Mouse (Mus musculus): Measurements from ENCODE around the gene Aip.
"Not testable (repeated sequence)": the region's sequence is repeated elsewhere in the genome, so short reads cannot be mapped to it uniquely, and the experiment has no call there.

Gene Aip

GRCm38 (mm10) chr19:4091383-4091782, 34.3 kb downstream of the Aip start:
- DNase-seq (ENCODE audit: low read depth, low spot score): no peak

GRCm38 (mm10) chr19:4090446-4090845, 35.2 kb downstream of the Aip start:
- DNase-seq (ENCODE audit: low read depth, low spot score): no peak

GRCm38 (mm10) chr19:4089128-4089527, 36.5 kb downstream of the Aip start:
- DNase-seq (ENCODE audit: low read depth, low spot score): no peak

DNA sequence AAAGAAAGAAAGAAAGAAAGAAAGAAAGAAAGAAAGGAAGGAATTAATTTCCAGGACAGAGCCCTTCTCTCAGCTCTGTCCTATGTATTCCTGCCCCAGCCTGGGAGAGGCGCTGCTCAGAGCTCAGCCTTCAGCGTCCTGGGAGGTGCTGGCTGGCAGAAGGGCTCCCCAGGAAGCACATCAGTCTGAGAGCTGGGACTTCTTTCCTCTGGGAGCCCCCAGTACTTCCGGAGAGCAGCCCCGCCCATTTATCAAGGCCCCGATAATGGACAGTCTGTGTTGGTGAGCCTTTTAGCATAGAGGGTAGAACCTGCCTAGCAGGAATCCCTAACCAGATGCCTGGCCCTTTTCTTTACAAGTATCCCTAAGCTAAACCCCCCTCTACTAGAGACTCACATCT, 37.5 kb downstream of the Aip start:
- DNase-seq (ENCODE audit: low read depth, low spot score): no peak

DNA sequence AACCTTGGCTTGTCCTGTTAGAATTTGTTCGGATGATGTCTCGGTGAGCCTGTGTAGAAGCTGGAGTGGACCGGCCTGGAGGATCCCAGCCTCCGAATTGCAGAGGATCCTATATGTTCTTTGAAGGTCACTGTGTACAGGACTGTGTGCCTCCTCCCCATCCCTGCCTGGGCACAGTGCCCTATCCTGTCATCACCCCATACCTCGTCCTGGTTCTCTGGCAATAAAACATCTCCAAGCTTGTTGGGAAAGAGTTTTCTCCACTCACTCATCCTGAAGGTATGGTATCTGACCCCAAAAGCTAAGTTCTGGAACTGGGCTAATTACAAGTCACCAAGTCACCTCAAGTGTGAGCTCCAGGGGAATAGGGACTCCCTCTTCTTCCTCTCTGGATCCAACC, 38.6 kb downstream of the Aip start:
- DNase-seq (ENCODE audit: low read depth, low spot score): no peak

- DNase-seq (ENCODE audit: low read depth, low spot score): no peak
Observed at GRCm38 (mm10) chr19:4086156-4086555, 39.5 kb downstream of the Aip start.

DNA sequence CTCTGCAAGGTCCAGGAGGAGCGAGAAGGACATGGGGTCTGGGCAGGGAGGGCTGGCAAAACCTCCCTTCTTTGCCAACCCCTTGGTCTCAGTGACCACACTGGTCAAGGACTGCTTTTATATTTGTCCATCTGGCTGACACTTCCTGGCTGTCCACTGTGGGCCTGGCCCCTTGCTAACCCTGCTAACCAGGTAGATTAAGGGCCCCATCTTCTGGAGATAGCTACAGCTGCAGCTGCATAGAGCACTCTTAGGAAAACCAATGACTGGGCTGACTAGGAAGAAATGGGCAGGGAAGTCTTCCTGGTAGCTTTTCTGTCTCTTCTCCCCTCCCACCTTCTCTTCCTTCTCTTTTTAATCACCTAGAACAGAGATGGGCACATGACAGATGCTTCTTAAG, 40.7 kb downstream of the Aip start:
- DNase-seq (ENCODE audit: low read depth, low spot score): no peak

DNA sequence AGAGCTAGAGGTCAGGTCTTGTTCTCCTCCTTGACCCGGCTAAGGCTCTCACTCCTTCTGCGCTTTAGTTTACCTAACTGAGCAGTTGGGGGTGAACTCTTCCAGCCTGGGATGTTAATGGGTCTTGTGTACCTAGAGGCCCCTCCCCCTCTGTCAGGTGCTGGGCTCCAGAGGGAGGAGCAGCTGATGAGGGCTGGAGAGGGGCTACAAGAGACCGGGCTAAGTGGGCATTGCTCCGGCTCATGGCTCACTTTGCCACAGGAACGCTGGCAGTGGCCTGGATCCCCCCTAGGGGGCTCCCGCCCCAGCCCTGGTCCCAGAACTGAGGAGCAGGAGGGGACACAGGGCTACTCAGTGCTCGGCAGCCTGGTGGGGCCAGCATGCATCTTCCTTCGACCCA, 41.8 kb downstream of the Aip start:
- DNase-seq (ENCODE audit: low read depth, low spot score): no peak

- no peak for DNase-seq (ENCODE audit: low read depth, low spot score)
Observed at GRCm38 (mm10) chr19:4083316-4083715, 42.3 kb downstream of the Aip start.

GRCm38 (mm10) chr19:4082219-4082965, 43.3 kb downstream of the Aip start:
- no peak for DNase-seq (ENCODE audit: low read depth, low spot score)

DNA sequence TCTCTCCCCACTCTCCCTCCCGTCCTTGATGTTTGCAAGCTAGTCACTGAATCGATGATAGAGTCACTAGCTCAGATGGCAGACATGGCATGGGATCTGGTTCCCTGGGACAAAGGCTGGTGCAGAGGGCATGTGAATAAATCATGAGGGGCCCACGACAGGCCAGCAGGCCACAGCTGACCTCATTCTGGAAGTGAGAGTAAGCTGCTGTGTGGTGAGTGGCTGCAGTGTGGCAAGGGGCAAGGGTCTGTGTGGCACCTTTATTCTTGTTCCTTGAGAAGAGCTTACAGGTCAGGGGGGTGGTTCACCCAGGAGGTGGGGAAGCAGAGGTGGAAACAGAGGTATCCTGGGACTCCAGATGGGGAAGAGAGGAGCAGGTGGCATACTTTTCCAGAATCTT, 44.3 kb downstream of the Aip start, which contains the start of gene Cabp2:
TSS of gene Cabp2 (plus strand) at position 185 of the 400 bp plus-strand sequence.
- DNase-seq (ENCODE audit: low read depth, low spot score): no peak

DNA sequence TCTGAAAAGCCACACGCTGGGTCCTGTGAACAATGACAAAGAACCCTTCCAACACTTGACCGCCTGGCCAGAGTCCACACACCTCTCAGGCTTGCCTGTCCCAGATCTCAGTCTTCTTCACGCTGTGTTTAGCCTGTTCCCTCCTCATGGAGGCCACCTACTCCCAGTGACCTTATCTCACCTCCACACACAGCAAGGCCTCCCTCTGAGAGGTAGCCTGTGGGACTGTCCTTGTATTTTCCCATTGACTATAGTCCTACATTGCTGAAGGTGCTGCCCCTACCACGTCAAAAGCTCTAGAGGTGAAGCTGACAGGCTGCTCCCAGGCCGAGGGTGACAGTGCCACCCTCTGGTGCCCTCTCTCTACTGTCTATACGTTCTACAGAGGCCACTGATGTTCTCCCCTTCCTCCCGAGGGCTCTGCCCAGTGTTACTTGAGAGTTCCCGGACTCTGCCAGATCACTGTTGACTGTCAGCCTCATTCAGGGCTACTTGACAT, 45.1 kb downstream of the Aip start:
- DNase-seq (ENCODE audit: low read depth, low spot score): no peak

GRCm38 (mm10) chr19:4079594-4079993, 46.1 kb downstream of the Aip start:
- DNase-seq (ENCODE audit: low read depth, low spot score): no peak

GRCm38 (mm10) chr19:4075531-4075930, 50.1 kb downstream of the Aip start:
- no peak for DNase-seq (ENCODE audit: low read depth, low spot score)

- DNase-seq (ENCODE audit: low read depth, low spot score): no peak
Observed at GRCm38 (mm10) chr19:4072706-4073424, 52.8 kb downstream of the Aip start.

- DNase-seq (ENCODE audit: low read depth, low spot score): no peak
Observed at GRCm38 (mm10) chr19:4071406-4071805, 54.3 kb downstream of the Aip start.

- DNase-seq (ENCODE audit: low read depth, low spot score): no peak
Observed at GRCm38 (mm10) chr19:4070756-4071155, 54.9 kb downstream of the Aip start.

GRCm38 (mm10) chr19:4070311-4070710, 55.3 kb downstream of the Aip start:
- DNase-seq (ENCODE audit: low read depth, low spot score): no peak

GRCm38 (mm10) chr19:4068717-4069410, 56.8 kb downstream of the Aip start:
- DNase-seq (ENCODE audit: low read depth, low spot score): no peak

DNA sequence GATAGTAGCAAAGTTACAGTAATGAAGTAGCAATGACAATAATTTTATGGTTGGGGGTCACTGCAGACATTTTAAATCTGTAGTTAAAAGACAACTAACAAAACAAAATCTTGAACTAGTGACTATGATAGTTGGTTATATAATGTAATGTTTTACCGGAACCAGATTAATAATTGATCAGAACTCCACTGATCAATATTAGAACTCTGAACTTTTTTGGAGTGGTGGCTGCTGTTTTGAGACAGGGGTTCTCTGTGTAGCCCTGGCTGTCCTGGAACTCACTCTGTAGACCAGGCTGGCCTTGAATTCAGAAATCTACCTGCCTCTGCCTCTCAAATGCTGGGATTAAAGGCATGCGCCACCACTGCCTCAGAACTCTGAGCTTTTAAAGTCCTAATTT, 57.4 kb downstream of the Aip start:
- not testable (repeated sequence) for DNase-seq (ENCODE audit: low read depth, low spot score)

- no peak for DNase-seq (ENCODE audit: low read depth, low spot score)
Observed at GRCm38 (mm10) chr19:4066877-4067276, 58.8 kb downstream of the Aip start.

DNA sequence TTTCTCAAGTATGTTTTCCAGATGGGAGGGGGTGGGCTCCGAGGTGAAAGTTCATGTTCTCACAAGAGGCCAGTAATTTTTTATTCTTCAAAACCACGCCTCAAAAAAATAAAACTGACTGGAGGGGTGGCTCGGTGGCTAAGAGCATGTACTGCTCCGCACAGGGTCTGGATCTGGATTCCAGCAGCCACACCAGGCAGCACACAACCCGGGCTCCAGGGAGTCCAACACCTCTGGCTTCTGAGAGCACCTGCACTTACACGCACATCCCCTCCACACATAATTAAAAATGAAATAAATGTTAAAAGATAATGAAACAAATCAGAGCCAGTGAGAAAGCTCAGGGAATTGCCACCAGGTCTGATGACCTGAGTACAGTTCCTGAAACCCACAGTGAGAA, 59.4 kb downstream of the Aip start:
- no peak for DNase-seq (ENCODE audit: low read depth, low spot score)
